Mouse (Mus musculus) frontal cortex, postnatal 14 days (tissue): ENCODE results near the gene Gm17469.
"Not testable (repeated sequence)": the region's sequence is repeated elsewhere in the genome, so short reads cannot be mapped to it uniquely, and the experiment has no call there.

Experiments used
- DNase-seq, 2 experiments: peaks; one replicate each; pipeline ENCODE4 v3.0.0; 2022; ENCODE audit warnings: low spot score in 2 of 2

Gene Gm17469

DNA sequence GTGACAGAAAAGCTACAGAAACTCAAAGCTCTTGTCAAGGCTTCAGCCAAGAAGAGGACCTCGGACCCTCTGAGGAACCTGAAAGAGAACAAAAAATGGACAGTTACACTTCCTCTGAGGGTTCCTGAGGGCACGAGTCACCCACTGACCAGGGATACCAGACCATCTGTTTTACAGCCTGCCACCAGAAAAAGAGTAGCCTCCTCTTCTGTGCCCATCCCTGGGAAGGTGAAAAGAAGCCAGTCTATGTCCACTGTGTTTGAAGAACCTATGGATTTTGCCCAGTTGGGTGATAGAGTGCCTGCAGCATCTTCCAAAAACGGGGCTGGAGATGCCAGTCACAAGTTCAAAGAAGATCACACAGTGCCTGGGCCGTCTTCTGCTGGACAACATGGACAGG is at the start of gene Gm17469:
TSS of gene Gm17469 (plus strand) at position 301 of the 400 bp plus-strand sequence.
- not testable (repeated sequence) for DNase-seq
